Mouse (Mus musculus) midbrain, embryonic 16.5 days (tissue): Measurements from ENCODE around the gene Rbfox1. TPM values are rescaled to one million over a fixed set of nuclear protein-coding genes. Genes with fewer than 3 reads are reported as not detected.

Experiments used
- ATAC-seq: fragments of 200-750 bp; cut with Nextera tagmentation; 2 replicates; pipeline ENCODE4 v1.8.0; 2017; ENCODE audit warnings: moderate TSS enrichment
- H3K27ac ChIP-seq: fragments of 300-500 bp; sonication (generic); 2 replicates; pipeline ENCODE4 v1.5.1; 2014; ENCODE audit warnings: mild to moderate bottlenecking, low read length, mixed read lengths
- H3K27me3 ChIP-seq: fragments of 300-500 bp; sonication (generic); 2 replicates; pipeline ENCODE4 v1.6.1; 2014; ENCODE audit warnings: low read depth, low read length, mixed read lengths; ENCODE audit not compliant: control insufficient read depth, insufficient read depth
- H3K36me3 ChIP-seq: fragments of 300-500 bp; sonication (generic); 2 replicates; pipeline ENCODE4 v1.6.1; 2014; ENCODE audit warnings: mild to moderate bottlenecking, low read length, moderate library complexity, mixed read lengths; ENCODE audit not compliant: control insufficient read depth, insufficient read depth
- H3K4me1 ChIP-seq: fragments of 300-500 bp; sonication (generic); 2 replicates; pipeline ENCODE4 v1.6.1; 2014; ENCODE audit warnings: mild to moderate bottlenecking, low read length, mixed read lengths; ENCODE audit not compliant: control insufficient read depth, insufficient read depth
- H3K4me2 ChIP-seq: fragments of 300-500 bp; sonication (generic); 2 replicates; pipeline ENCODE4 v1.6.1; 2014; ENCODE audit warnings: mild to moderate bottlenecking, low read length, mixed read lengths
- H3K4me3 ChIP-seq: fragments of 300-500 bp; sonication (generic); 2 replicates; pipeline ENCODE4 v1.5.1; 2014; ENCODE audit warnings: low read depth, mild to moderate bottlenecking, low read length, moderate library complexity, mixed read lengths
- H3K9ac ChIP-seq: fragments of 300-500 bp; sonication (generic); 2 replicates; pipeline ENCODE4 v1.6.1; 2014; ENCODE audit warnings: low read depth, low read length, mixed read lengths
- H3K9me3 ChIP-seq: fragments of 300-500 bp; sonication (generic); replicated peaks from 2 replicates; pipeline ENCODE4 v1.6.1; 2014; ENCODE audit warnings: mild to moderate bottlenecking, low read length, mixed read lengths; ENCODE audit not compliant: control insufficient read depth, poor library complexity, severe bottlenecking
- WGBS: fragments of 180-500 bp; shearing (Covaris S2); extraction: QIAGEN DNeasy Blood & Tissue Kit; methylation state at CpG from one replicate; pipeline ENCODE4 v1.1.7; 2014; 5-methylcytosine and 5-hydroxymethylcytosine counted together
- polyA plus RNA-seq: library from polyadenylated mRNA; unstranded; fragments of >200 nt; fragmentation: Nextera tagmentation; extraction: Ambion mirVana; gene quantifications from 2 replicates; pipeline ENCODE4 v1.2.1, GENCODE M21; 2015

Rbfox1 gene
- polyA plus RNA-seq, 1 experiment from 2014 or later, result 259 TPM

DNA sequence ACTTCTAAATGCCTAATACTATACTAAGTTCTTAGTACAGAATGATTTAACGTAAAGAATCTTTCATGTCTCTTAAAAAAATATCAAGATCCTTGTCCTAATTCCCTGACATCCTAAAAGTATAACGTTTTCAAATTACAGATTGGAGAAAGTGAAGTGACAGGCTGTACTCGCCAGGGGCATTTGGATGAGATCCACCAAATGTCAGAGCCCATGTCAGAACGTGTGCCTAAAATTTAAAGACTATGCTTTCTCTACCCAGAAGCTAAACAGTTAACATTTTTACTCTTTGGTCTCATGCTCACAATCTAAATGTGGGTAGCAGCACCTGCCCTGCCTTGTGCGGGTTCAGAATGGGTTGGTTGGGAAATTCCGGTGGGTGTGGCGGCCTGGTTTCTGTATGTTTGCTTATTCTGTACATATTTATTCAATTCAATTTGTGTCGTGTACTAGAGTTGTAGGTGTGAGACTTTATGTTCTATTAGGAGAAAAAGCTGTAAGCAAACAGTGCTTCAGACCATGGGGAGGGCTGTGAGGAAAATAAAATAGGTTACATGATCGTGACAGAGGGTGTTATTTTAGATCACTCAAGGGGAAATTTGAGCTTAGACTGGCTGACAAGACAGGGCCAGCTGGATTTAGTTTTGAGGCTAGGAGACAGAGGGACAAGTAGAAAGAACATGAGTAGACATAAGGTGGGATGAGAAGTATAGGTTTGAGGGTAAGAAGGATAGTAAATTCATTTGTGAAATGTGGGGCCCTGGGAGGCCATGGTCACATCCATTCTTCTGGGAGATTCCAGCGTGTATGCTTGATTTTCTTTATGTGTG lies 1203.7 kb downstream of the Rbfox1 start:
- no peak overlapping the region for H3K27ac ChIP-seq
- no peak overlapping the region for H3K4me2 ChIP-seq
- H3K9me3 ChIP-seq, result no peaks in the 10 kb centered on the region
- H3K9ac ChIP-seq, result no peak overlapping the region
- no peak for ATAC-seq
- no peaks in the 10 kb centered on the region for H3K27me3 ChIP-seq
- WGBS, result 85% methylated on average over 10 of the region's 10 CpGs
- H3K4me1 ChIP-seq, result 0 out of 2 replicates have a peak, but pooled peaks cover 2% of the 10 kb centered on the region
- H3K36me3 ChIP-seq, result no peaks in the 10 kb centered on the region
- H3K4me3 ChIP-seq, result no peak overlapping the region

DNA sequence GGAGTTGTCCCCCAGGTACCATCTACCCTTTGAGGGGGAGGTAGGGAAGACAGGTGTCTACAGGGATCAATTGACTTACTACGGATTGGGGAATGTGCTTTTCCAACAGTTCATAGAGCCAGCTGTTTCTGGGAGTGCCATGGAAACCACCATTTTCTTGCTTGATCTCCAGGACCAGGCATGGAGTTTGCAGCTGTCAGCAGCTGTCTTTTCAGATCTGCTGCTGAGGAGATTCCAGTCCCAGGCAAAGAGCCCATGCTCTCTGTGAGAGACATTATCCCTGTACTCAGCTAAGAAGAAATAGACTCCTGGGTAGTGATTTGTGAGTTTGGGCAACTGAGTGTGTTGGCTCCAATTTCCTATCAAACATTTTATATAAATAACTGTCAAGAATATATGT lies 1204.3 kb downstream of the Rbfox1 start:
- Histone ChIP-seq H3K4me3 (no peak overlapping the region), H3K9me3 (no peaks in the 10 kb centered on the region), H3K9ac (no peak overlapping the region), H3K27me3 (no peaks in the 10 kb centered on the region), H3K27ac (no peak overlapping the region), H3K4me2 (no peak overlapping the region), H3K36me3 (no peaks in the 10 kb centered on the region), H3K4me1 (0 out of 2 replicates have a peak, but pooled peaks cover 2% of the 10 kb centered on the region)
- no peak for ATAC-seq
- WGBS, result 70% methylated on average over 1 of the region's 1 CpGs

DNA sequence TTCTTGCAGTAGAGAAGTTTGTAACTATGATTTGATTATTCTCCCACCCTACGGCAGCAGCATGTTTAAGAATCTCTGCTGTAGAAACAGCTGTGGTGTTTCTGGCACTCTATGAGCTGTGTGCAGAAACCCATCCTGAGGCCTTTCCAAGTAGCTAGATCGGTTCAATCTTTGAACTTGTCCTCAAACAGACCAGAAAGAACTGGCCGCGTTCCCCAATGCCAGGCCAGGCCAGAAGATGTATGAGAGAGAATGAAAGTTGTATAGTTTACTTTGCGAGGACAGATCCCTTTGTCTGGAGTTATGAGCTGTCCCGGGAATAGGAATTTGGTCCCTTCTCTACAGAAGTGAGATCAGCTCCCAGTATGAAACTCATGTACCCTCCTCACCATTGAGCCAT lies 1205.0 kb downstream of the Rbfox1 start:
- Histone ChIP-seq H3K27ac (no peak overlapping the region), H3K27me3 (no peaks in the 10 kb centered on the region), H3K36me3 (no peaks in the 10 kb centered on the region), H3K4me2 (no peak overlapping the region), H3K4me3 (no peak overlapping the region), H3K4me1 (0 out of 2 replicates have a peak, but pooled peaks cover 2% of the 10 kb centered on the region), H3K9me3 (no peaks in the 10 kb centered on the region), H3K9ac (no peak overlapping the region)
- no peak for ATAC-seq
- 90% methylated on average over 6 of the region's 6 CpGs for WGBS

DNA sequence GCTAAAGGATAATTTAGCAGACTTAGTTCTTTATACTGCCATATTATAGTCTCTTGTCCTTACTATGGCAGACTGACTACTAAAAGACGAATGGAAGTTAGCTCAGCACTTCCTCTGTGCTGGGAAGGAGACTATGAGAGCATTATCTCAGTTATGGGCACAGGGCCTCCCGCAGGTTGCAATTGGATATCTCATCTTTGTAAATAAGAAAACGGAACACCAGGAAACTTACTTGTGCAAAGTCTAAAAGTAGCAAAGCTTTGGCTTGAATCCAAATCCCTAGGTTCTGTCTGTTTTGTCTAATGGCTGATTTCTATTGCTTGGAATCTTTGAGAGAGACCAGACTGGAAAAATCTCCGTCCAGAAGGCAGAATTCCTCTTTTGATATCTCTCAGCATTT lies 1207.7 kb downstream of the Rbfox1 start:
- no peak overlapping the region for H3K27ac ChIP-seq
- 75% methylated on average over 4 of the region's 4 CpGs for WGBS
- H3K36me3 ChIP-seq, result no peaks in the 10 kb centered on the region
- ATAC-seq, result no peak
- H3K9ac ChIP-seq, result no peak overlapping the region
- H3K4me3 ChIP-seq, result no peak overlapping the region
- H3K4me2 ChIP-seq, result no peak overlapping the region
- H3K27me3 ChIP-seq, result no peaks in the 10 kb centered on the region
- no peaks in the 10 kb centered on the region for H3K9me3 ChIP-seq
- 0 out of 2 replicates have a peak, but pooled peaks cover 2% of the 10 kb centered on the region for H3K4me1 ChIP-seq

DNA sequence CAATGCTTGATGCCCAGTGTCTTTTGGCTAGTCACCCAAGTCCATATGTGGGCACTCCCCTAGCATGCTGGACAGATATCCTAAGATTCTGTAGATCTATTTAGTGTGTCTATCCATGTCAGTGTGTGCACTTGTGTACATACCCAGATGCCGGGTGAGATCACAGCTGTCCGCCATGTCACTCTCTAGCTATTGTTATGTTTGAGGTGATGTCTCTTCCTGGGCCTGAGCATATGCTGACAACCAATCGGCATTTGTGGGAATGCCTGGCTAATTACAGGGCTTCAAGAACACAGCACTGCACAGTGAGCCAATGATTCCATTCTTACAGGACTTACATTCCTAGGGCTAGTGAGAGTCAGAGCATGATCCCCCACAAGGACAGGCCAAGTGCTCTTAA lies 1208.5 kb downstream of the Rbfox1 start:
- no peaks in the 10 kb centered on the region for H3K4me1 ChIP-seq
- H3K27me3 ChIP-seq, result no peaks in the 10 kb centered on the region
- no peak overlapping the region for H3K4me3 ChIP-seq
- H3K9me3 ChIP-seq, result no peaks in the 10 kb centered on the region
- H3K27ac ChIP-seq, result no peak overlapping the region
- H3K4me2 ChIP-seq, result no peak overlapping the region
- H3K36me3 ChIP-seq, result no peaks in the 10 kb centered on the region
- 90% methylated on average over 3 of the region's 3 CpGs for WGBS
- H3K9ac ChIP-seq, result no peak overlapping the region
- ATAC-seq, result no peak

DNA sequence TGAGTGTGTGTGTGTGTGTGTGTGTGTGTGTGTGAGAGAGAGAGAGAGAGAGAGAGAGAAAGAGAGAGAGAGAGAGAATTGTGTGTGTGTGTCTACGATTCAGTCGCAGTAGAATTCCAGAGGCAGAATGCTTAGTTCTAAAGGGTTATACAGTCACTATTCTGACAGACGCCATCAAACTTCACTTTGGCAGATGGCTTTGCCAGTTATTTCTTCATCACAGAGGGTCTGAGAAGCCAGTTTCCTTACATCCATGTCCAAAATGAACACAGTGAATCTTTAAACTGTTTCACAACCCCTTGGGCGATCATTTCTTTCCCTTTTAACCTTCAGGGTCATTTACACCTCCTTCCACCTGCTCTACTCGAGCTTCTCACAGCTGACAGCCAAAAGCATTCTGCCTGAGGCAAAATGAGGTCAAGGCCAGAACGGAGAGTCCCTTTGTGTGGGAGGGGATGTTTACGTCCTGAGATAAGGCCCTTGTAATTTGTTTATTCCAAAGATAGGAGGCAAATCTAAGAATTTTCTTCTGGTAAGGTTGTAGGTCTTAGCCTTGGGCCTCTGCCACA lies 1209.1 kb downstream of the Rbfox1 start:
- Histone ChIP-seq H3K36me3 (no peaks in the 10 kb centered on the region), H3K9ac (no peak overlapping the region), H3K4me3 (no peak overlapping the region), H3K4me2 (no peak overlapping the region), H3K27ac (no peak overlapping the region), H3K27me3 (no peaks in the 10 kb centered on the region), H3K4me1 (no peaks in the 10 kb centered on the region), H3K9me3 (no peaks in the 10 kb centered on the region)
- no peak for ATAC-seq
- WGBS, result 76% methylated on average over 7 of the region's 7 CpGs

DNA sequence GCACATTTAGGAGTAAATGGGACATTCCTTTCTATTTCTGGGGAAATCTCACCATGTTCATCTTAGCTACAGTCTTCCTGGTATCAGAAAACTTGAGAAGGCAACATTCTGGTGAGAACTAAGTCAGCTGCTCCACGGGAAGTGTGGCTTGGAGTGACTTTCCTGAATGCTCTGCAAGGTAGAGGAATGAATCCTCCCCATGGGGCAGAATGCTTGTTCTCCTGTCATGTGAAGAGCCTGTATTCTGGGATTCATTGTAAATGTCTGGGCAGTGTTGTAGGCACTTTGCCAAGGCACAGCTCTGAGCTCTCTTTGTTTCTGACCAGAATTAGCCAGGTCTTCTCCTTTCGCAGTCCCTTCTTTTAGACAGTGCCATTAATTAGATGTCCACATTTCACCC lies 1211.9 kb downstream of the Rbfox1 start:
- H3K4me1 ChIP-seq, result no peaks in the 10 kb centered on the region

DNA sequence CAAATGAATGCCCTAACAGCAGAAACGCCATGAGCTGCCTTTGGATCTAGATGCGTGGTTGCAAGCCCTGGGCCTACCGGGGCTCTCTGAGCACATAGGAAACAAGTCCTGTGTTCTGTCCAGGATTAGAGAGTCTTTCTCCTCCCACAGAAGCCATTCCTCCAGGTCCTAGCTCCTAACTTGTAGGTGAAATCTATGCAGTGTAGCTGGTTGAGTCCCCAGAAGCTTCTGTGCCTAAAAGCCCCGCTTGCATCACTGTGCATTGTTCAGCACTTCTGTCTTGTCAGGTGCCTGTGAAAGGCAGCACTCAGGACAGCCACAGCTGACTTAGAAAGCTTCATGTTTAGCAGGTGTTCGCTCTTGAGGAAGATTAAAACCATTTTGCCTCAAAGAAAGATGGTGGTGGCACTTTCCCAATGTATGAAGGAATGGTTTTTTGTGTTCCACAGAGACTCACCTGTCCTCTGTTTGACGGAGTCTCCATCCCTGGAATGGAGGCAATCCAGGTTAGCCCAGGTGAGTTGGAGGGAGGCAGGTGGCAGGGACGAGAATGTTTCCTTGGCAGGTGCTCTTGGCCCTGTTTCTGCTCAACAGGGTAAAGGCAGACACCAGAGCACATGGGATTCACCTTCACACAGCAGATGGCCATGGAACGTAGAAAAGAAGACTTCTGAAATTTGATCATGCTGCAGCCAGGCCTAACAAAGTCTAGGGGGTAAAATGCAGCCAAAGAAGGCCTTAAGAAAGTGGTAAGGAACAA lies 1213.0 kb downstream of the Rbfox1 start:
- no peak for ATAC-seq
- Histone ChIP-seq H3K27me3 (no peaks in the 10 kb centered on the region), H3K36me3 (no peaks in the 10 kb centered on the region), H3K9me3 (no peaks in the 10 kb centered on the region), H3K4me2 (no peak overlapping the region), H3K4me1 (no peaks in the 10 kb centered on the region), H3K27ac (no peak overlapping the region), H3K4me3 (no peak overlapping the region), H3K9ac (no peak overlapping the region)
- 91% methylated on average over 8 of the region's 8 CpGs for WGBS

More for the DNA sequence above, 1211.9 kb downstream of the Rbfox1 start:
- Histone ChIP-seq H3K4me2 (no peak overlapping the region), H3K27me3 (no peaks in the 10 kb centered on the region), H3K9me3 (no peaks in the 10 kb centered on the region), H3K36me3 (no peaks in the 10 kb centered on the region), H3K27ac (no peak overlapping the region), H3K9ac (no peak overlapping the region), H3K4me3 (no peak overlapping the region)
- WGBS, result 71% methylated on average over 2 of the region's 2 CpGs
- ATAC-seq, result no peak
